Mouse (Mus musculus) erythroblast, embryonic 14.5 days (primary cell): ENCODE results near the gene Casp2.

Experiments
- GATA1 ChIP-seq: IDR thresholded peaks from 2 replicates; pipeline ENCODE4 v1.6.1; 2012; ENCODE audit warnings: low read length, inconsistent platforms, mixed read lengths
- TAL1 ChIP-seq: IDR thresholded peaks from 3 replicates; pipeline ENCODE4 v1.6.1; 2012; ENCODE audit warnings: low read length, inconsistent platforms, mixed read lengths

GRCm38 (mm10) chr6:42323371-42324066 lies 58.7 kb downstream of the Casp2 start:
- TF ChIP-seq TAL1 (no peak), GATA1 (no peak)
